Mouse (Mus musculus) liver, embryonic 16.5 days (tissue): ENCODE data around the gene Uhrf2. TPM values are rescaled to one million over a fixed set of nuclear protein-coding genes. Genes with fewer than 3 reads are reported as not detected.

Experiments used
- ATAC-seq: fragments of 200-750 bp; cut with Nextera tagmentation; 2 replicates; pipeline ENCODE4 v1.8.0; 2017; ENCODE audit warnings: low read depth, mild to moderate bottlenecking, moderate number of reproducible peaks, moderate library complexity
- H3K27ac ChIP-seq: fragments of 300-500 bp; sonication (generic); 2 replicates; pipeline ENCODE4 v1.5.1; 2014; ENCODE audit warnings: mild to moderate bottlenecking, low read length
- H3K27me3 ChIP-seq: fragments of 300-500 bp; sonication (generic); 2 replicates; pipeline ENCODE4 v1.6.1; 2014; ENCODE audit warnings: low read depth, low read length, mixed read lengths; ENCODE audit not compliant: control insufficient read depth, insufficient read depth
- H3K36me3 ChIP-seq: fragments of 300-500 bp; sonication (generic); 2 replicates; pipeline ENCODE4 v1.6.1; 2014; ENCODE audit warnings: mild to moderate bottlenecking; ENCODE audit not compliant: control insufficient read depth, insufficient read depth
- H3K4me1 ChIP-seq: fragments of 300-500 bp; sonication (generic); 2 replicates; pipeline ENCODE4 v1.6.1; 2014; ENCODE audit warnings: low read depth, low read length, mixed read lengths; ENCODE audit not compliant: control insufficient read depth
- H3K4me2 ChIP-seq: fragments of 300-500 bp; sonication (generic); 2 replicates; pipeline ENCODE4 v1.6.1; 2014; ENCODE audit warnings: low read depth, low read length, mixed read lengths
- H3K4me3 ChIP-seq: fragments of 300-500 bp; sonication (generic); 2 replicates; pipeline ENCODE4 v1.5.1; 2014; ENCODE audit warnings: low read depth, mild to moderate bottlenecking, low read length
- H3K9ac ChIP-seq: fragments of 300-500 bp; sonication (generic); 2 replicates; pipeline ENCODE4 v1.6.1; 2014; ENCODE audit warnings: low read depth, low read length
- H3K9me3 ChIP-seq: fragments of 300-500 bp; sonication (generic); replicated peaks from 2 replicates; pipeline ENCODE4 v1.6.1; 2016; ENCODE audit warnings: low read length; ENCODE audit not compliant: control insufficient read depth
- WGBS: fragments of 180-500 bp; shearing (Covaris S2); extraction: QIAGEN DNeasy Blood & Tissue Kit; methylation state at CpG from one replicate; pipeline ENCODE4 v1.1.7; 2014; ENCODE audit not compliant: insufficient replicate concordance; 5-methylcytosine and 5-hydroxymethylcytosine counted together
- polyA plus RNA-seq: library from polyadenylated mRNA; unstranded; fragments of >200 nt; fragmentation: Nextera tagmentation; extraction: Ambion mirVana; gene quantifications from 2 replicates; pipeline ENCODE4 v1.2.1, GENCODE M21; 2015

The Uhrf2 gene
- polyA plus RNA-seq, 1 experiment from 2014 or later = 32.0 TPM

- no peaks in the 10 kb centered on the region for H3K4me1 ChIP-seq
- 83% methylated on average over 4 of the region's 4 CpGs for WGBS
- no peak overlapping the region for H3K4me3 ChIP-seq
- no peak overlapping the region for H3K4me2 ChIP-seq
- no peak overlapping the region for H3K27ac ChIP-seq
- H3K9me3 ChIP-seq = no peaks in the 10 kb centered on the region
- peaks cover 44% of the 10 kb centered on the region for H3K36me3 ChIP-seq
- no peaks in the 10 kb centered on the region for H3K27me3 ChIP-seq
- no peak for ATAC-seq
- H3K9ac ChIP-seq = no peak overlapping the region
These were observed 66.7 kb downstream of the Uhrf2 start for GRCm38 (mm10) chr19:30097039-30097438.

GRCm38 (mm10) chr19:30100571-30100970 is 70.3 kb downstream of the Uhrf2 start:
- ATAC-seq = no peak
- H3K27me3 ChIP-seq = no peaks in the 10 kb centered on the region
- H3K9me3 ChIP-seq = no peaks in the 10 kb centered on the region
- peaks cover 25% of the 10 kb centered on the region for H3K36me3 ChIP-seq
- H3K4me3 ChIP-seq = no peak overlapping the region
- H3K27ac ChIP-seq = no peak overlapping the region
- H3K4me1 ChIP-seq = no peaks in the 10 kb centered on the region
- no peak overlapping the region for H3K9ac ChIP-seq
- H3K4me2 ChIP-seq = no peak overlapping the region
- 75% methylated on average over 12 of the region's 12 CpGs for WGBS

DNA sequence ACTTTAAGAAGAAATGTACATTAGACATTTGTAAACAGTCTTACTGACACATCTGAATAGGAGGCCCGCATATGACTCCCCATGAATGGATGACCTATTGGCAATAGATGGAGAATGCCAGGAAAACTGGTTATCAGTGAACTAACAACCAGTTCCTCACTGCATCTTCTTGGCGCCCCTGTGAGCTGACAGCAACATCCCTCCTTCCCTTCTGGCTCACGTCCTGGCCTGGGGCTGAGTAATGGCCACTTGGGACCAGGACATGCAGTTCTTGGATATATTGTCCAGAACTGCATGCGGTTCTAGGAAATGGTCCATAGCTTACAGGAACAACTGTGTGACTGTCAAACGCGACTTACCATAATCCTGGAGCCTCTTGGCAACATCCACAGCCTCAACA is 72.3 kb downstream of the Uhrf2 start:
- H3K27ac ChIP-seq = no peak overlapping the region
- peaks cover 13% of the 10 kb centered on the region for H3K36me3 ChIP-seq
- no peaks in the 10 kb centered on the region for H3K27me3 ChIP-seq
- no peak for ATAC-seq
- WGBS = 69% methylated on average over 6 of the region's 6 CpGs
- H3K4me2 ChIP-seq = no peak overlapping the region
- no peaks in the 10 kb centered on the region for H3K9me3 ChIP-seq
- no peaks in the 10 kb centered on the region for H3K4me1 ChIP-seq
- H3K4me3 ChIP-seq = no peak overlapping the region
- no peak overlapping the region for H3K9ac ChIP-seq

GRCm38 (mm10) chr19:30105045-30105842 is 74.9 kb downstream of the Uhrf2 start:
- Histone ChIP-seq H3K27me3 (no peaks in the 10 kb centered on the region), H3K36me3 (peaks cover 4% of the 10 kb centered on the region), H3K4me1 (no peaks in the 10 kb centered on the region), H3K27ac (no peak overlapping the region), H3K4me2 (no peak overlapping the region), H3K4me3 (no peak overlapping the region), H3K9me3 (no peaks in the 10 kb centered on the region), H3K9ac (no peak overlapping the region)
- 52% methylated on average over 6 of the region's 6 CpGs for WGBS
- ATAC-seq = no peak

GRCm38 (mm10) chr19:30107221-30107845 is 77.0 kb downstream of the Uhrf2 start:
- Histone ChIP-seq H3K4me1 (no peaks in the 10 kb centered on the region), H3K36me3 (no peaks in the 10 kb centered on the region), H3K4me3 (no peak overlapping the region), H3K9ac (no peak overlapping the region), H3K4me2 (no peak overlapping the region), H3K9me3 (no peaks in the 10 kb centered on the region), H3K27ac (0 out of 2 replicates have a peak overlapping the region, but pooled peaks have one; percentile 30), H3K27me3 (no peaks in the 10 kb centered on the region)
- peak; percentile 77 for ATAC-seq
- 58% methylated on average over 10 of the region's 10 CpGs for whole genome bisulfite sequencing

GRCm38 (mm10) chr19:30108616-30109015 is 78.3 kb downstream of the Uhrf2 start:
- no peak overlapping the region for H3K4me3 ChIP-seq
- no peak overlapping the region for H3K27ac ChIP-seq
- no peak overlapping the region for H3K9ac ChIP-seq
- H3K4me2 ChIP-seq = no peak overlapping the region
- no peaks in the 10 kb centered on the region for H3K27me3 ChIP-seq
- ATAC-seq = no peak
- no peaks in the 10 kb centered on the region for H3K36me3 ChIP-seq
- no peaks in the 10 kb centered on the region for H3K4me1 ChIP-seq
- H3K9me3 ChIP-seq = no peaks in the 10 kb centered on the region

GRCm38 (mm10) chr19:30109122-30109521 is 78.8 kb downstream of the Uhrf2 start:
- H3K36me3 ChIP-seq = no peaks in the 10 kb centered on the region
- H3K4me1 ChIP-seq = no peaks in the 10 kb centered on the region
- no peaks in the 10 kb centered on the region for H3K9me3 ChIP-seq
- ATAC-seq = no peak
- no peak overlapping the region for H3K4me3 ChIP-seq
- 80% methylated on average over 6 of the region's 6 CpGs for WGBS
- no peak overlapping the region for H3K4me2 ChIP-seq
- no peaks in the 10 kb centered on the region for H3K27me3 ChIP-seq
- no peak overlapping the region for H3K9ac ChIP-seq
- no peak overlapping the region for H3K27ac ChIP-seq

- no peaks in the 10 kb centered on the region for H3K27me3 ChIP-seq
- peak; percentile 68 for ATAC-seq
- no peak overlapping the region for H3K4me2 ChIP-seq
- H3K9me3 ChIP-seq = no peaks in the 10 kb centered on the region
- no peak overlapping the region for H3K9ac ChIP-seq
- H3K4me1 ChIP-seq = no peaks in the 10 kb centered on the region
- 69% methylated on average over 3 of the region's 3 CpGs for WGBS
- H3K27ac ChIP-seq = no peak overlapping the region
- no peaks in the 10 kb centered on the region for H3K36me3 ChIP-seq
- H3K4me3 ChIP-seq = no peak overlapping the region
These were observed 81.1 kb downstream of the Uhrf2 start for GRCm38 (mm10) chr19:30111421-30111820.

- Histone ChIP-seq H3K36me3 (no peaks in the 10 kb centered on the region), H3K4me1 (no peaks in the 10 kb centered on the region), H3K4me3 (no peak overlapping the region), H3K4me2 (no peak overlapping the region), H3K9me3 (no peaks in the 10 kb centered on the region), H3K27ac (no peak overlapping the region), H3K27me3 (no peaks in the 10 kb centered on the region), H3K9ac (no peak overlapping the region)
- ATAC-seq = no peak
- 77% methylated on average over 16 of the region's 16 CpGs for WGBS
These were observed 82.8 kb downstream of the Uhrf2 start for GRCm38 (mm10) chr19:30112961-30113688.
